Mouse (Mus musculus) v-Abl transformed pro-B cells (cell line): Measurements from ENCODE around the gene Kif6.

Experiments used
- in situ Hi-C, 2 experiments: fragments of 400-800 bp; cut with MboI; formaldehyde crosslinking; loops; one replicate each; pipeline ENCODE4 v1.15.1; 2025; ENCODE audit not compliant: unreplicated experiment in 2 of 2

The Kif6 gene

GRCm38 (mm10) chr17:49652800-49653199 is 37.9 kb downstream of the Kif6 start:
- in situ Hi-C loops = no loop called here

GRCm38 (mm10) chr17:49661626-49662025 is 46.7 kb downstream of the Kif6 start:
- in situ Hi-C loops = no loop called here

- in situ Hi-C loops = no loop called here
Measured at GRCm38 (mm10) chr17:49666728-49667127, 51.8 kb downstream of the Kif6 start.

- in situ Hi-C loops = no loop called here
Measured at GRCm38 (mm10) chr17:49668296-49668695, 53.4 kb downstream of the Kif6 start.

GRCm38 (mm10) chr17:49671921-49672339 is 57.0 kb downstream of the Kif6 start:
- in situ Hi-C loops = no loop called here

GRCm38 (mm10) chr17:49672421-49672820 is 57.5 kb downstream of the Kif6 start:
- in situ Hi-C loops = no loop called here

- in situ Hi-C loops = no loop called here
Measured at GRCm38 (mm10) chr17:49675629-49676028, 60.7 kb downstream of the Kif6 start.

- in situ Hi-C loops = no loop called here
Measured at GRCm38 (mm10) chr17:49681410-49681809, 66.5 kb downstream of the Kif6 start.

- in situ Hi-C loops = no loop called here
Measured at GRCm38 (mm10) chr17:49684146-49684545, 69.2 kb downstream of the Kif6 start.

GRCm38 (mm10) chr17:49690607-49691454 is 75.9 kb downstream of the Kif6 start:
- in situ Hi-C loops = no loop called here

- in situ Hi-C loops = no loop called here
Measured at GRCm38 (mm10) chr17:49691455-49691805, 76.5 kb downstream of the Kif6 start.

- in situ Hi-C loops = no loop called here
Measured at GRCm38 (mm10) chr17:49693206-49693605, 78.3 kb downstream of the Kif6 start.

GRCm38 (mm10) chr17:49697220-49697619 is 82.3 kb downstream of the Kif6 start:
- in situ Hi-C loops = no loop called here

GRCm38 (mm10) chr17:49703492-49704249 is 88.7 kb downstream of the Kif6 start:
- in situ Hi-C loops = no loop called here

GRCm38 (mm10) chr17:49709192-49709591 is 94.3 kb downstream of the Kif6 start:
- in situ Hi-C loops = no loop called here

GRCm38 (mm10) chr17:49710101-49710630 is 95.2 kb downstream of the Kif6 start:
- in situ Hi-C loops = no loop called here

- in situ Hi-C loops = no loop called here
Measured at GRCm38 (mm10) chr17:49726206-49726605, 111.3 kb downstream of the Kif6 start.

GRCm38 (mm10) chr17:49726976-49727375 is 112.0 kb downstream of the Kif6 start:
- in situ Hi-C loops = no loop called here

GRCm38 (mm10) chr17:49727428-49728045 is 112.6 kb downstream of the Kif6 start:
- in situ Hi-C loops = no loop called here

- in situ Hi-C loops = no loop called here
Measured at GRCm38 (mm10) chr17:49729856-49730255, 114.9 kb downstream of the Kif6 start.

- in situ Hi-C loops = no loop called here
Measured at GRCm38 (mm10) chr17:49732706-49733105, 117.8 kb downstream of the Kif6 start.
